22 mouse cellular contexts compared by ENCODE assay signal in genomic region chr9:80186693-80187092, GRCm38 (mm10). TPM values are rescaled to one million over a fixed set of nuclear protein-coding genes. Genes with fewer than 3 reads are reported as not detected.
DNase-seq lines count a peak whose midpoint lies in the region; ATAC-seq and TF ChIP-seq lines count a peak whose summit lies in the region.
"Had no signal": no experiment of that assay in that cellular context is flagged by ENCODE, and none has a peak within 500 bp of the region (broad histone marks: within the 10 kb centered on the region; RNA-seq: fewer than 3 reads in every experiment).

No protein-coding gene starts in this region.

- TF ChIP-seq CTCF in midbrain, postnatal 0 days (IDR thresholded peaks at IDR 0.05), result no peak

- no peak overlapping the region for H3K4me3 ChIP-seq in forebrain, embryonic 10.5 days
- H3K4me3 ChIP-seq in forebrain, embryonic 15.5 days, result no peak overlapping the region
- H3K4me3 ChIP-seq in hindbrain, embryonic 10.5 days, result no peak overlapping the region
- H3K4me3 ChIP-seq in hindbrain, embryonic 11.5 days (ENCODE audit: low read depth, low read length), result no peak overlapping the region
- H3K4me3 ChIP-seq in midbrain, embryonic 10.5 days, result no peak overlapping the region
- no peak overlapping the region for H3K4me3 ChIP-seq in midbrain, postnatal 0 days (ENCODE audit: low read depth, low read length)
- no peak overlapping the region for H3K4me3 ChIP-seq in midbrain, embryonic 16.5 days (ENCODE audit: low read depth, low read length)
- H3K4me3 ChIP-seq: embryonic facial prominence, embryonic 10.5 days; heart, embryonic 10.5 days; heart, embryonic 15.5 days had no signal

- H3K9ac ChIP-seq in forebrain, embryonic 15.5 days (replicated peaks), result no peak overlapping the region
- no peak overlapping the region for H3K9ac ChIP-seq in hindbrain, embryonic 11.5 days (ENCODE audit: low read depth, low read length)
- H3K9ac ChIP-seq in midbrain, postnatal 0 days (replicated peaks; ENCODE audit: low read length, poor library complexity, severe bottlenecking), result no peak overlapping the region
- no peak overlapping the region for H3K9ac ChIP-seq in midbrain, embryonic 16.5 days (ENCODE audit: low read depth, low read length)
- H3K9ac ChIP-seq: heart, embryonic 15.5 days had no signal

- H3K27ac ChIP-seq in forebrain, embryonic 10.5 days, result 0 out of 2 replicates have a peak overlapping the region, but pooled peaks have one; percentile 37
- H3K27ac ChIP-seq in forebrain, embryonic 15.5 days (replicated peaks), result no peak overlapping the region
- H3K27ac ChIP-seq in hindbrain, embryonic 10.5 days, result peak overlapping the region; percentile 31; the same call in 1 of the 2 replicates
- no peak overlapping the region for H3K27ac ChIP-seq in hindbrain, embryonic 11.5 days (ENCODE audit: low read depth, low read length)
- H3K27ac ChIP-seq in midbrain, embryonic 10.5 days (replicated peaks), result peak overlapping the region; percentile 42; the same call in 1 of the 2 replicates
- no peak overlapping the region for H3K27ac ChIP-seq in midbrain, postnatal 0 days (ENCODE audit: low read depth, low read length)
- H3K27ac ChIP-seq in midbrain, embryonic 16.5 days (ENCODE audit: low read length), result no peak overlapping the region
- H3K27ac ChIP-seq: embryonic facial prominence, embryonic 10.5 days; heart, embryonic 10.5 days; heart, embryonic 15.5 days; hindbrain, postnatal 0 days had no signal

- 95% methylated on average over 8 of the region's 8 CpGs for WGBS in forebrain, embryonic 10.5 days
- WGBS in forebrain, embryonic 15.5 days, result 94% methylated on average over 8 of the region's 8 CpGs
- WGBS in hindbrain, embryonic 10.5 days, result 88% methylated on average over 8 of the region's 8 CpGs
- WGBS in hindbrain, embryonic 11.5 days, result 86% methylated on average over 8 of the region's 8 CpGs
- 95% methylated on average over 8 of the region's 8 CpGs for WGBS in midbrain, embryonic 10.5 days
- WGBS in midbrain, postnatal 0 days, result 91% methylated on average over 8 of the region's 8 CpGs
- WGBS in midbrain, embryonic 16.5 days, result 88% methylated on average over 8 of the region's 8 CpGs

- no peaks in the 10 kb centered on the region for H3K9me3 ChIP-seq in forebrain, embryonic 10.5 days
- H3K9me3 ChIP-seq in forebrain, embryonic 15.5 days, result no peaks in the 10 kb centered on the region
- no peaks in the 10 kb centered on the region for H3K9me3 ChIP-seq in hindbrain, embryonic 10.5 days
- H3K9me3 ChIP-seq in hindbrain, embryonic 11.5 days (ENCODE audit: control insufficient read depth, low read length), result no peaks in the 10 kb centered on the region
- no peaks in the 10 kb centered on the region for H3K9me3 ChIP-seq in midbrain, embryonic 10.5 days (replicated peaks)
- no peaks in the 10 kb centered on the region for H3K9me3 ChIP-seq in midbrain, postnatal 0 days (ENCODE audit: low read length)
- no peaks in the 10 kb centered on the region for H3K9me3 ChIP-seq in midbrain, embryonic 16.5 days (replicated peaks; ENCODE audit: control insufficient read depth, low read length, poor library complexity, severe bottlenecking)
- H3K9me3 ChIP-seq: embryonic facial prominence, embryonic 10.5 days; G1E; heart, embryonic 10.5 days; heart, embryonic 15.5 days had no signal

- H3K36me3 ChIP-seq in forebrain, embryonic 10.5 days (replicated peaks), result no peaks in the 10 kb centered on the region
- no peaks in the 10 kb centered on the region for H3K36me3 ChIP-seq in forebrain, embryonic 15.5 days
- H3K36me3 ChIP-seq in hindbrain, embryonic 10.5 days, result no peaks in the 10 kb centered on the region
- H3K36me3 ChIP-seq in hindbrain, embryonic 11.5 days (ENCODE audit: control insufficient read depth, insufficient read depth, low read length), result no peaks in the 10 kb centered on the region
- H3K36me3 ChIP-seq in midbrain, embryonic 10.5 days, result no peaks in the 10 kb centered on the region
- H3K36me3 ChIP-seq in midbrain, postnatal 0 days (ENCODE audit: insufficient read depth, low read length), result no peaks in the 10 kb centered on the region
- H3K36me3 ChIP-seq in midbrain, embryonic 16.5 days (ENCODE audit: control insufficient read depth, insufficient read depth, low read length), result no peaks in the 10 kb centered on the region
- H3K36me3 ChIP-seq: embryonic facial prominence, embryonic 10.5 days; G1E; heart, embryonic 10.5 days; heart, embryonic 15.5 days had no signal

- H3K4me2 ChIP-seq in forebrain, embryonic 15.5 days (replicated peaks), result no peak overlapping the region
- H3K4me2 ChIP-seq in hindbrain, embryonic 11.5 days (replicated peaks; ENCODE audit: low read depth, low read length), result no peak overlapping the region
- no peak overlapping the region for H3K4me2 ChIP-seq in midbrain, postnatal 0 days (ENCODE audit: low read depth, low read length, poor library complexity, severe bottlenecking)
- H3K4me2 ChIP-seq in midbrain, embryonic 16.5 days (ENCODE audit: low read length), result no peak overlapping the region
- H3K4me2 ChIP-seq: heart, embryonic 15.5 days had no signal

- no peak for ATAC-seq in forebrain, embryonic 15.5 days (replicated peaks)
- no peak for ATAC-seq in hindbrain, embryonic 11.5 days (ENCODE audit: low FRiP score)
- no peak for ATAC-seq in midbrain, postnatal 0 days (ENCODE audit: low FRiP score)
- ATAC-seq in midbrain, embryonic 16.5 days, result peak; percentile 52; the same call in 1 of the 2 replicates
- ATAC-seq: CD4-positive, CD25-positive, alpha-beta regulatory T cell, adult 4 months; hindbrain, postnatal 0 days; intestine, embryonic 16.5 days had no signal

- DNase-seq in forebrain, embryonic 10.5 days (ENCODE audit: extremely low spot score, low spot score), result no peak
- DNase-seq in hindbrain, embryonic 10.5 days (ENCODE audit: low spot score), result no peak
- no peak for DNase-seq in hindbrain, embryonic 11.5 days (ENCODE audit: low spot score)
- DNase-seq in midbrain, embryonic 10.5 days (ENCODE audit: low spot score), result no peak
- no peak for DNase-seq in midbrain, postnatal 0 days (ENCODE audit: low spot score)
- DNase-seq: adrenal gland, adult 8-10 months; adrenal gland, postnatal 36 days; B cell, adult 2 months; cerebellum, adult 2 months; cerebellum, postnatal 10 days; gastrocnemius, postnatal 36 days; heart, adult 18-20 months; heart, postnatal 14 days had no signal

- H3K4me1 ChIP-seq in forebrain, embryonic 10.5 days, result peaks cover 32% of the 10 kb centered on the region
- H3K4me1 ChIP-seq in forebrain, embryonic 15.5 days, result no peaks in the 10 kb centered on the region
- peaks cover 17% of the 10 kb centered on the region; the same call in 1 of the 2 replicates for H3K4me1 ChIP-seq in hindbrain, embryonic 10.5 days (replicated peaks)
- no peaks in the 10 kb centered on the region for H3K4me1 ChIP-seq in hindbrain, embryonic 11.5 days (replicated peaks; ENCODE audit: control insufficient read depth, insufficient read depth, low read length)
- H3K4me1 ChIP-seq in midbrain, embryonic 10.5 days, result peaks cover 31% of the 10 kb centered on the region
- H3K4me1 ChIP-seq in midbrain, postnatal 0 days (ENCODE audit: insufficient read depth, low read length), result no peaks in the 10 kb centered on the region
- no peaks in the 10 kb centered on the region for H3K4me1 ChIP-seq in midbrain, embryonic 16.5 days (ENCODE audit: control insufficient read depth, insufficient read depth, low read length)
- H3K4me1 ChIP-seq: heart, embryonic 15.5 days had no signal

- H3K27me3 ChIP-seq in forebrain, embryonic 10.5 days (ENCODE audit: poor library complexity, severe bottlenecking), result no peaks in the 10 kb centered on the region
- H3K27me3 ChIP-seq in forebrain, embryonic 15.5 days, result no peaks in the 10 kb centered on the region
- H3K27me3 ChIP-seq in hindbrain, embryonic 10.5 days (ENCODE audit: insufficient read depth, poor library complexity, severe bottlenecking), result no peaks in the 10 kb centered on the region
- H3K27me3 ChIP-seq in hindbrain, embryonic 11.5 days (ENCODE audit: control insufficient read depth, insufficient read depth, low read length), result no peaks in the 10 kb centered on the region
- no peaks in the 10 kb centered on the region for H3K27me3 ChIP-seq in midbrain, embryonic 10.5 days (ENCODE audit: low read depth, poor library complexity, severe bottlenecking)
- no peaks in the 10 kb centered on the region for H3K27me3 ChIP-seq in midbrain, postnatal 0 days (ENCODE audit: insufficient read depth, low read length)
- H3K27me3 ChIP-seq in midbrain, embryonic 16.5 days (ENCODE audit: control insufficient read depth, insufficient read depth, low read depth, low read length), result no peaks in the 10 kb centered on the region
- H3K27me3 ChIP-seq: heart, embryonic 15.5 days had no signal

RNA-seq across cellular contexts. Expression of gene Myo6, which starts 21.9 kb away (rescaled TPM):
- polyA plus RNA-seq in forebrain, embryonic 10.5 days (2016; fragmentation: Nextera tagmentation; extraction: Ambion mirVana), result 7.2 and 7.7 TPM in 2 replicates
- polyA plus RNA-seq in forebrain, embryonic 15.5 days (2015; fragmentation: Nextera tagmentation; extraction: Ambion mirVana), result 12.8 and 13.5 TPM in 2 replicates
- polyA plus RNA-seq in hindbrain, embryonic 10.5 days (2016; fragmentation: Nextera tagmentation; extraction: Ambion mirVana), result 8.8 and 11.2 TPM in 2 replicates
- polyA plus RNA-seq in hindbrain, embryonic 11.5 days (2014; fragmentation: Nextera tagmentation; extraction: Ambion mirVana), result 14.8 and 16.2 TPM in 2 replicates
- 8.4 and 9.9 TPM in 2 replicates for polyA plus RNA-seq in midbrain, embryonic 10.5 days (2016; fragmentation: Nextera tagmentation; extraction: Ambion mirVana)
- total RNA-seq in midbrain, postnatal 0 days (2014; rRNA removed), result 44.6 and 66.6 TPM in 2 replicates
- polyA plus RNA-seq in midbrain, postnatal 0 days (2015; fragmentation: Nextera tagmentation; extraction: Ambion mirVana), result 24.6 and 25.5 TPM in 2 replicates
- polyA plus RNA-seq in midbrain, embryonic 16.5 days (2015; fragmentation: Nextera tagmentation; extraction: Ambion mirVana), result 20.3 and 22.7 TPM in 2 replicates

Comparison
In these comparisons a context has a peak if more than half of its experiments do, and no peak if none do; other contexts are left out.
1. H3K27ac ChIP-seq: peak in forebrain, embryonic 10.5 days (single experiment), hindbrain, embryonic 10.5 days (single experiment) and midbrain, embryonic 10.5 days (single experiment); none in forebrain, embryonic 15.5 days (single experiment), hindbrain, embryonic 11.5 days (single experiment), midbrain, postnatal 0 days (single experiment) and midbrain, embryonic 16.5 days (single experiment).